Mouse (Mus musculus) ES-E14 (cell line): ENCODE measurements around the gene Tubb5. TPM values are rescaled to one million over a fixed set of nuclear protein-coding genes. Genes with fewer than 3 reads are reported as not detected.

ENCODE experiments used
- DNase-seq: peaks from one replicate; pipeline ENCODE4 v3.0.0-alpha.2; 2013; ENCODE audit warnings: low read depth, low spot score
- H3K27ac ChIP-seq: 2 replicates; pipeline ENCODE4 v1.5.1; 2012; ENCODE audit warnings: low read depth, mild to moderate bottlenecking, low read length, moderate library complexity, mixed read lengths; ENCODE audit not compliant: poor library complexity, insufficient read depth, severe bottlenecking
- H3K36me3 ChIP-seq: 2 replicates; pipeline ENCODE4 v1.6.1; 2012; ENCODE audit warnings: mild to moderate bottlenecking, low read length, moderate library complexity, mixed read lengths; ENCODE audit not compliant: control insufficient read depth, poor library complexity, insufficient read depth, severe bottlenecking
- H3K4me1 ChIP-seq, 2 experiments: fragments of 150-350 bp in 1 of 2; sonication (generic) in 1 of 2; 2 replicates each; pipeline ENCODE4 v1.6.1; 2012; ENCODE audit warnings: low read length in 2 of 2, mild to moderate bottlenecking in 1 of 2, mixed read lengths in 1 of 2; ENCODE audit not compliant: control insufficient read depth in 2 of 2, insufficient read depth in 2 of 2, poor library complexity in 1 of 2
- H3K4me3 ChIP-seq, 2 experiments: fragments of 150-350 bp in 1 of 2; sonication (generic) in 1 of 2; 2 replicates each; pipeline ENCODE4 v1.5.1; 2012; ENCODE audit warnings: low read length in 2 of 2, low read depth in 1 of 2, mild to moderate bottlenecking in 1 of 2, mixed read lengths in 1 of 2; ENCODE audit not compliant: insufficient read depth in 1 of 2, poor library complexity in 1 of 2, severe bottlenecking in 1 of 2
- H3K9ac ChIP-seq: 2 replicates; pipeline ENCODE4 v1.6.1; 2012; ENCODE audit warnings: low read depth, mild to moderate bottlenecking, low read length, mixed read lengths; ENCODE audit not compliant: poor library complexity, insufficient read depth, severe bottlenecking
- H3K9me3 ChIP-seq: fragments of 150-350 bp; sonication (generic); 2 replicates; pipeline ENCODE4 v1.6.1; 2012; ENCODE audit warnings: low read depth, mild to moderate bottlenecking, low read length; ENCODE audit not compliant: control insufficient read depth, insufficient read depth
- CHD2 ChIP-seq: IDR thresholded peaks from 2 replicates; pipeline ENCODE4 v1.6.1; 2014; ENCODE audit warnings: mild to moderate bottlenecking, low read depth, low read length, inconsistent platforms
- HCFC1 ChIP-seq: IDR thresholded peaks from 2 replicates; pipeline ENCODE4 v1.6.1; 2012; ENCODE audit warnings: low read length, inconsistent platforms, borderline replicate concordance; ENCODE audit not compliant: insufficient read depth
- MAFK ChIP-seq: IDR thresholded peaks from 2 replicates; pipeline ENCODE4 v1.6.1; 2014; ENCODE audit warnings: mild to moderate bottlenecking, low read depth, low read length, inconsistent platforms; ENCODE audit not compliant: insufficient read depth
- ZC3H11A ChIP-seq: IDR thresholded peaks from 2 replicates; pipeline ENCODE4 v1.6.1; 2012; ENCODE audit warnings: low read depth, mild to moderate bottlenecking, inconsistent platforms, low read length, borderline replicate concordance
- ZNF384 ChIP-seq: IDR thresholded peaks from 2 replicates; pipeline ENCODE4 v1.6.1; 2012; ENCODE audit warnings: low read depth, low read length, inconsistent platforms
- in situ Hi-C, 2 experiments: fragments of 600-800 bp; cut with MboI; formaldehyde crosslinking; loops; one replicate each; pipeline ENCODE4 v1.15.1; 2025; ENCODE audit warnings: low sequenced_read_pairs in 2 of 2, inconsistent platforms in 1 of 2; ENCODE audit not compliant: unreplicated experiment in 2 of 2
- total RNA-seq: library from RNA; depleted of rRNA; stranded (reverse); fragments of 300-350 nt; gene quantifications from 2 replicates; pipeline ENCODE4 v1.2.3, GENCODE M21; 2012

Gene Tubb5
- total RNA-seq, 1 experiment = 1,157 TPM

- H3K36me3 ChIP-seq = peaks cover 53% of the 10 kb centered on the region
- H3K4me3 ChIP-seq = no peak overlapping the region
- no peaks in the 10 kb centered on the region for H3K9me3 ChIP-seq
- H3K9ac ChIP-seq = no peak overlapping the region
- no peaks in the 10 kb centered on the region; a peak in 1 of 4 replicates for H3K4me1 ChIP-seq
- no peak for TF ChIP-seq ZC3H11A
- in situ Hi-C loops = no loop called here
- no peak overlapping the region for H3K27ac ChIP-seq
- DNase-seq = no peak
These were observed 10.0 kb upstream of the Tubb5 start for GRCm38 (mm10) chr17:35848112-35848511.

GRCm38 (mm10) chr17:35843514-35843913 lies 5.4 kb upstream of the Tubb5 start:
- no peak for DNase-seq
- peaks cover 0 to 13% of the 10 kb centered on the region in 2 experiments; a peak in 3 of 4 replicates for H3K4me1 ChIP-seq
- in situ Hi-C loops = no loop called here
- H3K4me3 ChIP-seq = no peak overlapping the region
- no peak overlapping the region for H3K27ac ChIP-seq
- TF ChIP-seq ZNF384 (no peak), CHD2 (no peak), MAFK (no peak), HCFC1 (no peak), ZC3H11A (no peak)
- H3K9me3 ChIP-seq = no peaks in the 10 kb centered on the region
- H3K36me3 ChIP-seq = peaks cover 23% of the 10 kb centered on the region
- H3K9ac ChIP-seq = no peak overlapping the region

- H3K9me3 ChIP-seq = no peaks in the 10 kb centered on the region
- peak overlapping the region; percentile 84 for H3K9ac ChIP-seq
- in situ Hi-C loops = no loop called here
- H3K27ac ChIP-seq = peak overlapping the region; percentile 77
- peak overlapping the region; percentile 76 to 77 for H3K4me3 ChIP-seq
- no peak for TF ChIP-seq CHD2
- no peak for TF ChIP-seq ZC3H11A
- no peak for TF ChIP-seq ZNF384
- no peak for TF ChIP-seq MAFK
- TF ChIP-seq HCFC1 = no peak
- H3K36me3 ChIP-seq = peaks cover 9% of the 10 kb centered on the region
- DNase-seq = no peak
- H3K4me1 ChIP-seq = peaks cover 0 to 13% of the 10 kb centered on the region in 2 experiments; a peak in 3 of 4 replicates
These were observed 3.9 kb upstream of the Tubb5 start for GRCm38 (mm10) chr17:35842006-35842405.

- TF ChIP-seq CHD2 (peak; percentile 62; the same call in 1 of the 2 replicates), HCFC1 (peak; percentile 73), ZC3H11A (no peak), ZNF384 (peak; percentile 90), MAFK (peak; percentile 78)
- Histone ChIP-seq H3K4me1 (peaks cover 0 to 13% of the 10 kb centered on the region in 2 experiments; a peak in 3 of 4 replicates), H3K36me3 (peaks cover 15% of the 10 kb centered on the region), H3K27ac (peak within 1 kb of the TSS; percentile 77), H3K9ac (peak within 1 kb of the TSS; percentile 84), H3K4me3 (peak within 1 kb of the TSS; percentile 76 to 77), H3K9me3 (no peaks in the 10 kb centered on the region)
- peak; percentile 100 for DNase-seq
- in situ Hi-C loops = no loop called here
These were observed 3.2 kb upstream of the Tubb5 start, which contains the start of gene Mdc1 for GRCm38 (mm10) chr17:35841076-35841950. Gene Mdc1, plus strand, starts transcription at chr17:35841515.
